Mouse (Mus musculus): ENCODE measurements around the gene Lima1. TPM values are rescaled to one million over a fixed set of nuclear protein-coding genes. Genes with fewer than 3 reads are reported as not detected.
A peak's percentile ranks its signal among the peaks of the same experiment; 100 is the strongest.

Gene Lima1
- polyA plus RNA-seq, 1 experiment: 13.5 TPM

GRCm38 (mm10) chr15:99839910-99840309, 35.3 kb downstream of the Lima1 start:
- H3K4me1 ChIP-seq (ENCODE audit: control insufficient read depth, insufficient read depth, low read length): peaks cover 12% of the 10 kb centered on the region
- no peak overlapping the region for H3K27ac ChIP-seq (ENCODE audit: insufficient read depth, low read length)
- DNase-seq: no peak
- TF ChIP-seq POLR2A (IDR thresholded peaks at IDR 0.05; ENCODE audit: borderline replicate concordance, insufficient read depth, low read length): no peak
- TF ChIP-seq CTCF (IDR thresholded peaks at IDR 0.05; ENCODE audit: borderline replicate concordance, insufficient read depth, low read depth, low read length): no peak
- WGBS: 64% methylated on average over 2 of the region's 2 CpGs
- no peak overlapping the region for H3K4me3 ChIP-seq (replicated peaks; ENCODE audit: insufficient read depth, low read depth, low read length)
- no peaks in the 10 kb centered on the region for H3K27me3 ChIP-seq (ENCODE audit: control insufficient read depth, insufficient read depth, low read length)

GRCm38 (mm10) chr15:99839165-99839840, 36.0 kb downstream of the Lima1 start:
- WGBS: 68% methylated on average over 13 of the region's 13 CpGs
- H3K27ac ChIP-seq (ENCODE audit: insufficient read depth, low read length): no peak overlapping the region
- TF ChIP-seq CTCF (IDR thresholded peaks at IDR 0.05; ENCODE audit: borderline replicate concordance, insufficient read depth, low read depth, low read length) (no peak), POLR2A (IDR thresholded peaks at IDR 0.05; ENCODE audit: borderline replicate concordance, insufficient read depth, low read length) (no peak)
- DNase-seq: peak; percentile 27 to 31
- no peaks in the 10 kb centered on the region for H3K27me3 ChIP-seq (ENCODE audit: control insufficient read depth, insufficient read depth, low read length)
- H3K4me1 ChIP-seq (ENCODE audit: control insufficient read depth, insufficient read depth, low read length): peaks cover 12% of the 10 kb centered on the region
- no peak overlapping the region for H3K4me3 ChIP-seq (replicated peaks; ENCODE audit: insufficient read depth, low read depth, low read length)

DNA sequence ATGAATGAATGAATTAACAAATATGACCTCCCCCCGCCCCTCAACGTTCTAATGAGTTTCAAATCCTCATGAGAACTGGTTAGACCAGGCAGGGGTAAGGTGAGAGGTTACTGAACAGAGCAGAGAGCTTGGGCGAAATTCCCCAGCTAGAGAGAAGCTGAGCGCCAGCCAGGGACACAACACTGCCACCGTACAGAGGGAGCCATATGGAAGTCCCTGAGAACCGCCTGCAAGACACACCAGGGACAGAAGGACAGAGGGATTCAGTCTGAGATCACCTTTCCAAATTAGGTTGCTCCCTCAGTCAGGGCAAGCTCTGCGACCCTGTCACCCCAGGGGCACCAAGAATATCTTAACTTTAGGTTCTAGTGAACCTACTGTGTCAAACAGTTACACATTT, 37.7 kb downstream of the Lima1 start:
- 26% methylated on average over 7 of the region's 7 CpGs for WGBS
- Histone ChIP-seq H3K27me3 (ENCODE audit: control insufficient read depth, insufficient read depth, low read length) (no peaks in the 10 kb centered on the region), H3K27ac (ENCODE audit: insufficient read depth, low read length) (no peak overlapping the region), H3K4me1 (ENCODE audit: control insufficient read depth, insufficient read depth, low read length) (peaks cover 12% of the 10 kb centered on the region), H3K4me3 (replicated peaks; ENCODE audit: insufficient read depth, low read depth, low read length) (no peak overlapping the region)
- no peak for TF ChIP-seq POLR2A (IDR thresholded peaks at IDR 0.05; ENCODE audit: borderline replicate concordance, insufficient read depth, low read length)
- no peak for TF ChIP-seq CTCF (IDR thresholded peaks at IDR 0.05; ENCODE audit: borderline replicate concordance, insufficient read depth, low read depth, low read length)
- peak; percentile 62 to 73 for DNase-seq

DNA sequence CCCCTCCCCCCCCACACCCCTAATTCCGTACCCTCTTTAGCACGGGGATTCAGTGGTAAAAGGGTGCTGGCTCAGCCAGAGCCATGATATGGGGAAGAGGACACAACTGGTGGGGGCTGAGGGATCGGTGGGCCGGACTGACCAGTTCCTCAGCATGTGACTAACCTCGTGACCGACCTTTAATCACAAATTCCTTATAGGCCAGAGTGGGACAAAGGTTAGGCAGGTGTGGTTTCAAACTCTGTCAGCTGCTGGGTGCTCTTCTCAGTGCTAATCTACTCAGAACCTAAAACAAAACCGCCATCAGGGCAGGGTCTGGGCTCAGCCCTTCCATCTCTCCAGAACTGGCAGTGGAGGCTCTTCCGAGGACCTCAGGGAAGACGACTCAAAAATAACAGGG, 40.1 kb downstream of the Lima1 start:
- peaks cover 12% of the 10 kb centered on the region for H3K4me1 ChIP-seq (ENCODE audit: control insufficient read depth, insufficient read depth, low read length)
- H3K27ac ChIP-seq (ENCODE audit: insufficient read depth, low read length): no peak overlapping the region
- WGBS: 88% methylated on average over 9 of the region's 9 CpGs
- DNase-seq: no peak
- no peak overlapping the region for H3K4me3 ChIP-seq (replicated peaks; ENCODE audit: insufficient read depth, low read depth, low read length)
- TF ChIP-seq CTCF (IDR thresholded peaks at IDR 0.05; ENCODE audit: borderline replicate concordance, insufficient read depth, low read depth, low read length) (no peak), POLR2A (IDR thresholded peaks at IDR 0.05; ENCODE audit: borderline replicate concordance, insufficient read depth, low read length) (no peak)
- no peaks in the 10 kb centered on the region for H3K27me3 ChIP-seq (ENCODE audit: control insufficient read depth, insufficient read depth, low read length)

- Histone ChIP-seq H3K27me3 (ENCODE audit: control insufficient read depth, insufficient read depth, low read length) (no peaks in the 10 kb centered on the region), H3K4me1 (ENCODE audit: control insufficient read depth, insufficient read depth, low read length) (peaks cover 12% of the 10 kb centered on the region), H3K4me3 (replicated peaks; ENCODE audit: insufficient read depth, low read depth, low read length) (no peak overlapping the region), H3K27ac (ENCODE audit: insufficient read depth, low read length) (no peak overlapping the region)
- no peak for TF ChIP-seq CTCF (IDR thresholded peaks at IDR 0.05; ENCODE audit: borderline replicate concordance, insufficient read depth, low read depth, low read length)
- no peak for TF ChIP-seq POLR2A (IDR thresholded peaks at IDR 0.05; ENCODE audit: borderline replicate concordance, insufficient read depth, low read length)
- DNase-seq: no peak
- WGBS: 94% methylated on average over 3 of the region's 3 CpGs
Observed at GRCm38 (mm10) chr15:99834681-99835080, 40.6 kb downstream of the Lima1 start.

DNA sequence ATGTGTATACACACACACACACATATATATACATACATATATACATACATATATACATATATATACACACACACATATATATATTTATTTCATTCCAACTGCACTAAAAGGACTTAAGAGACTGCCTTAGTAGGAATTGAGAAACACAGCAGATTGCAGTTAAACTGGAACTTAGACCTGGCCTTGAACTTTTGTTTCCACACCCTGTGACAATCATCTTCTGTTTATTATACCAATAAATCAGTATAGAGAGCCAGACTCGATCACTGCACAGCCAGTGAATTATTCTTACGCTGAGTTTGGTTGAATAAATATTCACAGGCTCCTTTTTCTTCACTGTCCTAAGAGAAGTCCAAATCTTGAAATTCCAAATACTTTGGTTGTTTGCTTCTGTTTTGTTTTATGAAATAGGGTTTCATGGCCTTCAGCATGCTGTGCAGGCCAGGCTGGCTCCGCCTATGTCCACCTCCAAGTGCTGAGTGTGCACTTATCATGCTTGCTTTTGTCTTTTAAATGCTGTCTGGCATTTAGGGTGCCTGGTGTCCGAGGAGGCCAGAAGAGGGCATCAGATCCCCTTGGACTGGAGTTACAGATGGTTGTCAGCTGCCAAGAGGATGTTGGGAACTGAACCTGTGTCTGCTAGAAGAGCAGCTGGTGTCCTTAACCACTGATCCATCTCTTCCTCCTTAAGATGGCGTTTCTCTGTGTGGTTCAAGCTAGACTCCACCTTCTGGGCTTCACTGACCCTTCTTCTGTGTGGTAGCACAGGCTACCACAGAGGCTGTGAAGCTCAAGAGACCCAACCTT, 41.4 kb downstream of the Lima1 start:
- Histone ChIP-seq H3K4me1 (ENCODE audit: control insufficient read depth, insufficient read depth, low read length) (peaks cover 7% of the 10 kb centered on the region), H3K4me3 (replicated peaks; ENCODE audit: insufficient read depth, low read depth, low read length) (no peak overlapping the region), H3K27me3 (ENCODE audit: control insufficient read depth, insufficient read depth, low read length) (no peaks in the 10 kb centered on the region), H3K27ac (ENCODE audit: insufficient read depth, low read length) (no peak overlapping the region)
- 85% methylated on average over 5 of the region's 5 CpGs for WGBS
- no peak for TF ChIP-seq POLR2A (IDR thresholded peaks at IDR 0.05; ENCODE audit: borderline replicate concordance, insufficient read depth, low read length)
- no peak for TF ChIP-seq CTCF (IDR thresholded peaks at IDR 0.05; ENCODE audit: borderline replicate concordance, insufficient read depth, low read depth, low read length)
- no peak for DNase-seq

DNA sequence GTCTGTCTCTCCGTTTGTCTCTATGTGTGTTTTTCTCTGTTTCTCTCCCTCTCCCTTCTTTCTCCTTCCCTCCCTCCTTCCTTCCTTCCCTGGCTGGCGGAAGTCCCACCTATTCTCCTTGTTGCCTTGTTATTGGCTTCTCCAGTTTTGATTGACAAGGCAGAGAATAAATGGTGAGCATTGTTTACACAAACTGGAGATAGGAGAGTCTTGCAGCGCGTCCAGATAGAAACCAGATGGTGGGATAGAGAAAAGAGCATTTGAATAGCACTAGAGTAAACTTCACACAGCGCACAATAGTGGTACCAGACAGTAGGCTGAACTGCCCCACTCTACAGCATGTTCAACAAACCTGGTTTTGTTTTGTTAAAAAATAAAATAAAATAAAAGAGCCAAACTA, 43.7 kb downstream of the Lima1 start:
- no peak for TF ChIP-seq POLR2A (IDR thresholded peaks at IDR 0.05; ENCODE audit: borderline replicate concordance, insufficient read depth, low read length)
- 89% methylated on average over 5 of the region's 5 CpGs for WGBS
- Histone ChIP-seq H3K27me3 (ENCODE audit: control insufficient read depth, insufficient read depth, low read length) (no peaks in the 10 kb centered on the region), H3K4me3 (replicated peaks; ENCODE audit: insufficient read depth, low read depth, low read length) (no peak overlapping the region), H3K27ac (ENCODE audit: insufficient read depth, low read length) (no peak overlapping the region), H3K4me1 (ENCODE audit: control insufficient read depth, insufficient read depth, low read length) (no peaks in the 10 kb centered on the region)
- no peak for DNase-seq

DNA sequence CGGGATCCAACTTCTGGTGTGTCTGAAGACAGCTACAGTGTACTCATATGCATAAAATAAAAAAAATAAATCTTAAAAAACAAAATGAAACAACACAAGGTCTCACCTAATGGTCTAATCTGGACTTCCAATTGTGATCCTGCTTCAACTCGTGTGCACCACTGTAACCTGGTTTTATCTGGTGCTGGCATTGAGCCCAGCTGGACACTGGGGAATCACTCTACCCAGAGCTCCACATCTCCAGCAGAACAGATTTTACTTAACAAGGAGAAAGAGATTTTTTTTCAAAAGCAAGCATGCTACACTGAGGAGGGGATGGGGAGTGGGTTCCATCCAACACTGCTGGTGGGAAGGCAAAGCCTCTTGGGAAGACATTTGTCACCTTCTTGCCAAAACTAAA, 47.2 kb downstream of the Lima1 start:
- WGBS: 58% methylated on average over 2 of the region's 2 CpGs
- H3K27ac ChIP-seq (ENCODE audit: insufficient read depth, low read length): no peak overlapping the region
- H3K4me3 ChIP-seq (replicated peaks; ENCODE audit: insufficient read depth, low read depth, low read length): no peak overlapping the region
- no peaks in the 10 kb centered on the region for H3K27me3 ChIP-seq (ENCODE audit: control insufficient read depth, insufficient read depth, low read length)
- no peak for DNase-seq
- no peak for TF ChIP-seq POLR2A (IDR thresholded peaks at IDR 0.05; ENCODE audit: borderline replicate concordance, insufficient read depth, low read length)
- no peak for TF ChIP-seq CTCF (IDR thresholded peaks at IDR 0.05; ENCODE audit: borderline replicate concordance, insufficient read depth, low read depth, low read length)
- H3K4me1 ChIP-seq (ENCODE audit: control insufficient read depth, insufficient read depth, low read length): no peaks in the 10 kb centered on the region
